Mouse (Mus musculus): ENCODE data around the gene Capn7. TPM values are rescaled to one million over a fixed set of nuclear protein-coding genes. Genes with fewer than 3 reads are reported as not detected.

Gene Capn7
- polyA plus RNA-seq, 1 experiment from 2014 or later: 18.7 TPM

DNA sequence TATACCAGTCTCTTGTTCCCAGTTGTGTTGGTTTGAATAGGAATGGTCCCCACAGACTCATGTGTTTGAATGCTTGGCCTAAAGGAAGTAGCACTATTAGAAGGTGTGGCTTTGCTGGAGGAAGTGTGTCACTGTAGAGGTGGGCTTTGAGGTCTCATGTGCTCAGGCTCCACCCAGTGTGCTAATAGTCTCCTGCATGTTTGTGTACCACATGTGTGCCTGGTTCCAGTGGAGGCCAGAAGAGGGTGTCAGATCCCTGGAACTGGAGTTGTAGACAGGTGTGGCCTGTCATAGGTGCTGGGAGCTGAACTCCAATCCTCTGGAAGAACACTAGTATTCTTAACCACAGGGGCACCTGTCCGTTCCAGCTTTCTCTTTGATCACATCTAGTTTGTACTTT is 9.2 kb upstream of the Capn7 start:
- TF ChIP-seq CTCF (IDR thresholded peaks at IDR 0.05; ENCODE audit: low read depth): no peak
- Histone ChIP-seq H3K4me2 (replicated peaks; ENCODE audit: low read depth) (no peak overlapping the region), H3K4me3 (ENCODE audit: low read depth, low read length) (no peak overlapping the region), H3K9ac (ENCODE audit: low read depth, low read length) (no peak overlapping the region), H3K27me3 (replicated peaks; ENCODE audit: control insufficient read depth, insufficient read depth, low read length) (0 out of 2 replicates have a peak, but pooled peaks cover 3% of the 10 kb centered on the region), H3K36me3 (ENCODE audit: control insufficient read depth, insufficient read depth) (no peaks in the 10 kb centered on the region), H3K27ac (ENCODE audit: low read depth, low read length) (no peak overlapping the region), H3K9me3 (ENCODE audit: control insufficient read depth) (no peaks in the 10 kb centered on the region), H3K4me1 (replicated peaks; ENCODE audit: control insufficient read depth, insufficient read depth, low read length) (no peaks in the 10 kb centered on the region)
- 91% methylated on average over 1 of the region's 1 CpGs for WGBS
- no peak for ATAC-seq

DNA sequence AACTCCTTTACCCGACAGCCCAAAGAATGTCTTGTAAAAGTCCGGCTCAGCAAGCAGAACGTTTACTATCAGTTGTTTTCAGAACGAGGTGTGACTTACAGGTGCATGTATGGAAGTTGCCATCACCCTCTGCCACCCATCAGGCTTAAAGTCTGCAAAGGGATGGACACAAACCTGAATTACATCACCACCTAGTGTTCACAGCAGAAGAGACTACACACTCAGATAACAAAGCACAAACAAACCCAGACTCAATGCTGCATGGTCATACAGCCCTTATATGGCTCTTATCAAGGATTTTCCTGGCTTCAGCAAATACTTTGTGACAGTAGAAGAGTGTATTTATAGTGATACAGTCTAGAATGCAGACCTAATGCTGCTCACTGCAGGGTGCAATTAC is 8.8 kb upstream of the Capn7 start:
- Histone ChIP-seq H3K27me3 (replicated peaks; ENCODE audit: control insufficient read depth, insufficient read depth, low read length) (0 out of 2 replicates have a peak, but pooled peaks cover 3% of the 10 kb centered on the region), H3K4me2 (replicated peaks; ENCODE audit: low read depth) (no peak overlapping the region), H3K9me3 (ENCODE audit: control insufficient read depth) (no peaks in the 10 kb centered on the region), H3K4me3 (ENCODE audit: low read depth, low read length) (no peak overlapping the region), H3K36me3 (ENCODE audit: control insufficient read depth, insufficient read depth) (no peaks in the 10 kb centered on the region), H3K4me1 (replicated peaks; ENCODE audit: control insufficient read depth, insufficient read depth, low read length) (no peaks in the 10 kb centered on the region), H3K9ac (ENCODE audit: low read depth, low read length) (no peak overlapping the region), H3K27ac (ENCODE audit: low read depth, low read length) (no peak overlapping the region)
- WGBS: 56% methylated on average over 4 of the region's 4 CpGs
- peak; percentile 29; the same call in 1 of the 2 replicates for ATAC-seq
- TF ChIP-seq CTCF (IDR thresholded peaks at IDR 0.05; ENCODE audit: low read depth): peak; percentile 60

DNA sequence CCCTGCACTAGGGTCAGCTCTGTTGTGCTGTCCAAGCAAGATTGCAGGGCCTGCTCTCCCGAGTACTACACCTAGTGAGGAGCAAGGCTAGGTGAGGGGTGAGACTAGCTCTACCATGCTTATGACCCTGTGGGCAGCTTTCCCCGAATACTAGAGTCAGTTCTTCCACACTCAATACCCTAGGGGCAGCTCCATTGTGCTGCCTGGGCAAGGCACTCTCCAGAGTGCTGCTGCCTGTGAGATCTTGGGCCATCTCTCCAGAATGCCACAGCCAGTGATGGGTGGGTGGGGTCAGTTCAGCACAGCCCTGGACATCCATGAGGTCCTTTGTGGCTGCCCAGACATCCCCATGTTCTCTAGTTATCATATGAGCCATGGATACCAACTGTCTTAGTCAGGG is 6.7 kb upstream of the Capn7 start:
- no peaks in the 10 kb centered on the region for H3K9me3 ChIP-seq (ENCODE audit: control insufficient read depth)
- H3K9ac ChIP-seq (ENCODE audit: low read depth, low read length): no peak overlapping the region
- H3K4me3 ChIP-seq (ENCODE audit: low read depth, low read length): no peak overlapping the region
- H3K27me3 ChIP-seq (replicated peaks; ENCODE audit: control insufficient read depth, insufficient read depth, low read length): 0 out of 2 replicates have a peak, but pooled peaks cover 3% of the 10 kb centered on the region
- ATAC-seq: no peak
- no peaks in the 10 kb centered on the region for H3K36me3 ChIP-seq (ENCODE audit: control insufficient read depth, insufficient read depth)
- H3K4me1 ChIP-seq (replicated peaks; ENCODE audit: control insufficient read depth, insufficient read depth, low read length): no peaks in the 10 kb centered on the region
- H3K4me2 ChIP-seq (replicated peaks; ENCODE audit: low read depth): no peak overlapping the region
- 71% methylated on average over 2 of the region's 2 CpGs for WGBS
- TF ChIP-seq CTCF (IDR thresholded peaks at IDR 0.05; ENCODE audit: low read depth): no peak
- no peak overlapping the region for H3K27ac ChIP-seq (ENCODE audit: low read depth, low read length)

DNA sequence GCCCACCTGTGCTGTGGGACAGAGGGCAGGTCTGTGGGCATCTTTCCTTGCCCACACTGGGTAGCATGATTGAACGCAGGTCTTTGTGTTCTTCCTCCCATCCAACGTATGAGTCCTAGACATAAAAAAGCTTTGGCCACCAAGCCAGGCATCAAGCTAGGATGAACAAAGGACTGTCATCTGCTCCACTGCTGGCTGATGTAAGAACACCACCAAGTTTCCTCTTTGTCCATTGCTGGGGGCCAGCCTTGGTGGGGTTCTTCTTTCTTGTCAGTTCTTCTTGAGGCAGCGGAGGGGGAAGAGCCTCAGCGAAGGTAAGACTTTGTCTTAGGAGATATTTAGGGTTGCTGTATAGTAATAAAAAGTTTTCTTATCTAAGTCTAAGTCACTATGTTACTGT is 5.5 kb upstream of the Capn7 start:
- H3K4me1 ChIP-seq (replicated peaks; ENCODE audit: control insufficient read depth, insufficient read depth, low read length): no peaks in the 10 kb centered on the region
- no peak overlapping the region for H3K4me3 ChIP-seq (ENCODE audit: low read depth, low read length)
- no peak for ATAC-seq
- no peak for TF ChIP-seq CTCF (IDR thresholded peaks at IDR 0.05; ENCODE audit: low read depth)
- no peak overlapping the region for H3K9ac ChIP-seq (ENCODE audit: low read depth, low read length)
- no peaks in the 10 kb centered on the region for H3K36me3 ChIP-seq (ENCODE audit: control insufficient read depth, insufficient read depth)
- H3K9me3 ChIP-seq (ENCODE audit: control insufficient read depth): no peaks in the 10 kb centered on the region
- H3K4me2 ChIP-seq (replicated peaks; ENCODE audit: low read depth): no peak overlapping the region
- H3K27ac ChIP-seq (ENCODE audit: low read depth, low read length): no peak overlapping the region
- 0 out of 2 replicates have a peak, but pooled peaks cover 3% of the 10 kb centered on the region for H3K27me3 ChIP-seq (replicated peaks; ENCODE audit: control insufficient read depth, insufficient read depth, low read length)
- WGBS: 65% methylated on average over 4 of the region's 4 CpGs

DNA sequence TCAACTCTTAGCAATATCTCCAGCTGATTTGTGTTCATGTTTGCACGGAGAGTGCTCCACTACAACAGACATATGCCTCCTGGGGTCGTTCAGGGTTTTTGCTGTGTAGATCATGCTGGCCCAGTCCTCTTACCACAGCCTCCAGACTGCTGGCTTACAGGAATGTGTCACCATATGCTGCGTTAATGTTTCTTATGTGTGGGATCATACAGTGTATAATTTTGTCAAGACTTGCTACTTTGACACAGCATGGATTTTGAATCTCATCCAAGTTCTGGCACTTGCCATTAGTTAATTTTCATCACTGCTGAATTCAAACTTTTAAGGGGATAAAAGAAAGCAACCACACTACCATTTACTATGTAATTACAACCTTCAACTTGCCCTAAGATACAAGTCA is 673 bp upstream of the Capn7 start:
- Histone ChIP-seq H3K4me1 (replicated peaks; ENCODE audit: control insufficient read depth, insufficient read depth, low read length) (no peaks in the 10 kb centered on the region), H3K9ac (ENCODE audit: low read depth, low read length) (no peak overlapping the region), H3K27me3 (replicated peaks; ENCODE audit: control insufficient read depth, insufficient read depth, low read length) (no peaks in the 10 kb centered on the region), H3K4me3 (ENCODE audit: low read depth, low read length) (peak overlapping the region; percentile 80; the same call in 1 of the 2 replicates), H3K9me3 (ENCODE audit: control insufficient read depth) (no peaks in the 10 kb centered on the region), H3K27ac (ENCODE audit: low read depth, low read length) (no peak overlapping the region), H3K4me2 (replicated peaks; ENCODE audit: low read depth) (peak overlapping the region; percentile 61), H3K36me3 (ENCODE audit: control insufficient read depth, insufficient read depth) (no peaks in the 10 kb centered on the region)
- WGBS: 50% methylated on average over 3 of the region's 3 CpGs
- TF ChIP-seq CTCF (IDR thresholded peaks at IDR 0.05; ENCODE audit: low read depth): no peak
- no peak for ATAC-seq

DNA sequence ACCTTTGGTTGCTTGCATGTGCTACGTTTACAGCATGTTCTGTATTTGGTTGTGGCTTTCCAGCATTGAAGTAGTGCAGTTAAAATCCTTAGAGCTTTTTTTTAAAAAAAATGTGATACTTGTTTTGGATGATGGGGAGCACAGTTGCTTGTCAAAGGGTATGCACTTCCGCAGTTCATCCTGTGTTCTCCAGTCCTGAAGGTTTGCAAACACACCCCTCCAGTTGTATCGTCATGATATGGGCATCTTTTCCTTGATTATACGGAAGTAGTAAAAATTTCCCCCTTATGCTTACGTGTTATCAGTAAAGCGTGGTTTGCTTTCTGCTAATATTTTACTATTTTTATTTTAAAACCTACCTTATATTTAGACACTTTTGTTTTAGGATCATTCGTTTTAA is 968 bp downstream of the Capn7 start:
- TF ChIP-seq CTCF (IDR thresholded peaks at IDR 0.05; ENCODE audit: low read depth): no peak
- H3K27ac ChIP-seq (ENCODE audit: low read depth, low read length): no peak overlapping the region
- ATAC-seq: no peak

DNA sequence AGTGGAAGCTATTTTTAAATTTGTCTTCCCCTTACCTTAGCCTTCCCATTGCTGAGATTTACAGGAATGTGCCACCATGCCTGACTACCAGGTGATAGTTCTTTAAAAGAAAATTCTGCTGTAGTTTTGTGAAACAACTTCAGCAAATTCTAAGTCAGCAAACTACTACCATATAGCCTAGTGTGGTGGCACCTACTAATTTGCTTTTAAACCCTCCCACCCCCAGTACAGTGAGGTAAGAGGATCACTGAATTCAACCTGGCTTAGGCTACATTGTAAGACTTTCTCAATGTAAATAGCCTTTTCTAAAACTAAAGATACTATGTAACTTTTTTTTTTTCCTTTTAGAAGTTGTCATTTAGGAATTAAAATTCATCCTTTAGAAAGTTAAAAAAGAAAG is 1.5 kb downstream of the Capn7 start:
- no peak overlapping the region for H3K27ac ChIP-seq (ENCODE audit: low read depth, low read length)
- peaks cover 7% of the 10 kb centered on the region for H3K36me3 ChIP-seq (ENCODE audit: control insufficient read depth, insufficient read depth)
- ATAC-seq: no peak
- no peak for TF ChIP-seq CTCF (IDR thresholded peaks at IDR 0.05; ENCODE audit: low read depth)
- no peaks in the 10 kb centered on the region for H3K27me3 ChIP-seq (replicated peaks; ENCODE audit: control insufficient read depth, insufficient read depth, low read length)
- no peaks in the 10 kb centered on the region for H3K4me1 ChIP-seq (replicated peaks; ENCODE audit: control insufficient read depth, insufficient read depth, low read length)
- peak overlapping the region; percentile 80; the same call in 1 of the 2 replicates for H3K4me3 ChIP-seq (ENCODE audit: low read depth, low read length)
- peak overlapping the region; percentile 61 for H3K4me2 ChIP-seq (replicated peaks; ENCODE audit: low read depth)
- no peaks in the 10 kb centered on the region for H3K9me3 ChIP-seq (ENCODE audit: control insufficient read depth)
- no peak overlapping the region for H3K9ac ChIP-seq (ENCODE audit: low read depth, low read length)

More for the DNA sequence above, 968 bp downstream of the Capn7 start:
- H3K4me1 ChIP-seq (replicated peaks; ENCODE audit: control insufficient read depth, insufficient read depth, low read length): no peaks in the 10 kb centered on the region
- H3K27me3 ChIP-seq (replicated peaks; ENCODE audit: control insufficient read depth, insufficient read depth, low read length): no peaks in the 10 kb centered on the region
- peaks cover 5% of the 10 kb centered on the region for H3K36me3 ChIP-seq (ENCODE audit: control insufficient read depth, insufficient read depth)
- peak overlapping the region; percentile 61 for H3K4me2 ChIP-seq (replicated peaks; ENCODE audit: low read depth)
- H3K9me3 ChIP-seq (ENCODE audit: control insufficient read depth): no peaks in the 10 kb centered on the region
- H3K9ac ChIP-seq (ENCODE audit: low read depth, low read length): peak overlapping the region; percentile 82; the same call in 1 of the 2 replicates
- WGBS: 18% methylated on average over 7 of the region's 7 CpGs
- peak overlapping the region; percentile 80 for H3K4me3 ChIP-seq (ENCODE audit: low read depth, low read length)
